Mouse (Mus musculus) kidney, embryonic 16.5 days (tissue): Measurements from ENCODE around the gene Tyw1. TPM values are rescaled to one million over a fixed set of nuclear protein-coding genes. Genes with fewer than 3 reads are reported as not detected.
"Not testable (repeated sequence)": the region's sequence is repeated elsewhere in the genome, so short reads cannot be mapped to it uniquely, and the experiment has no call there.

ENCODE experiments used
- ATAC-seq: fragments of 200-750 bp; cut with Nextera tagmentation; 2 replicates; pipeline ENCODE4 v1.8.0; 2017; ENCODE audit warnings: moderate TSS enrichment; ENCODE audit not compliant: low FRiP score, low TSS enrichment
- H3K27ac ChIP-seq: fragments of 300-500 bp; sonication (generic); 2 replicates; pipeline ENCODE4 v1.5.1; 2014; ENCODE audit warnings: low read length
- H3K27me3 ChIP-seq: fragments of 300-500 bp; sonication (generic); 2 replicates; pipeline ENCODE4 v1.6.1; 2014; ENCODE audit warnings: low read length, control low read depth, mixed read lengths; ENCODE audit not compliant: insufficient read depth
- H3K36me3 ChIP-seq: fragments of 300-500 bp; sonication (generic); 2 replicates; pipeline ENCODE4 v1.6.1; 2014; ENCODE audit warnings: low read length, control low read depth, mixed read lengths; ENCODE audit not compliant: insufficient read depth
- H3K4me1 ChIP-seq: fragments of 300-500 bp; sonication (generic); 2 replicates; pipeline ENCODE4 v1.6.1; 2014; ENCODE audit warnings: low read length, control low read depth, mixed read lengths; ENCODE audit not compliant: insufficient read depth
- H3K4me2 ChIP-seq: fragments of 300-500 bp; sonication (generic); replicated peaks from 2 replicates; pipeline ENCODE4 v1.6.1; 2014; ENCODE audit warnings: low read depth, low read length
- H3K4me3 ChIP-seq: fragments of 300-500 bp; sonication (generic); 2 replicates; pipeline ENCODE4 v1.5.1; 2014; ENCODE audit warnings: mild to moderate bottlenecking, low read length
- H3K9ac ChIP-seq: fragments of 300-500 bp; sonication (generic); replicated peaks from 2 replicates; pipeline ENCODE4 v1.6.1; 2014; ENCODE audit warnings: low read length
- H3K9me3 ChIP-seq: fragments of 300-500 bp; sonication (generic); 2 replicates; pipeline ENCODE4 v1.6.1; 2016; ENCODE audit warnings: low read length, control low read depth
- WGBS: fragments of 180-500 bp; shearing (Covaris S2); extraction: QIAGEN DNeasy Blood & Tissue Kit; methylation state at CpG from one replicate; pipeline ENCODE4 v1.1.7; 2014; 5-methylcytosine and 5-hydroxymethylcytosine counted together
- polyA plus RNA-seq: library from polyadenylated mRNA; unstranded; fragments of >200 nt; fragmentation: Nextera tagmentation; extraction: Ambion mirVana; gene quantifications from 2 replicates; pipeline ENCODE4 v1.2.1, GENCODE M21; 2015

Gene Tyw1
- polyA plus RNA-seq, 1 experiment from 2014 or later = 30.2 TPM

DNA sequence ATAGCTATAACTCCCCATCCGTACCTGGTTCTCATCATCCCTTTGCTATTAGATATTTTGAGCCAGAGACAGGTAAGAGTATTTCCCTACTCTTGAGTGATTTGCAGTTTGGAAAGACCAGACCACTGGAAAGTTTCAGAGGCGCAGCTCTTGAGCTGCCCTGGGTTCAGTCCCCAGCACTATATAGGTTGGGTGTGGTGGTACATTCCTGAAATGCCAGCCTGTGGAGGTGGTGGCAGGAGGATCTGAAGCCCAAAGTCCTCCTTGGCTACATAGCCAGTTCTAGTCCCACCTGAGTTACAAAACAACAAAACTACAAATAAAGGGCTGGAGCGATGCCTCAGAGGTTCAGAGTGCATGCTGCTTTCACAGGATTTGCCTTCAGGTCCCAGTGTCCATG is 28.6 kb upstream of the Tyw1 start:
- H3K4me1 ChIP-seq = peaks cover 21% of the 10 kb centered on the region
- no peak overlapping the region for H3K4me2 ChIP-seq
- H3K9ac ChIP-seq = no peak overlapping the region
- no peak overlapping the region for H3K27ac ChIP-seq
- H3K27me3 ChIP-seq = no peaks in the 10 kb centered on the region
- H3K36me3 ChIP-seq = peaks cover 14% of the 10 kb centered on the region
- no peak for ATAC-seq
- no peaks in the 10 kb centered on the region for H3K9me3 ChIP-seq
- 88% methylated on average over 3 of the region's 3 CpGs for WGBS
- H3K4me3 ChIP-seq = no peak overlapping the region

DNA sequence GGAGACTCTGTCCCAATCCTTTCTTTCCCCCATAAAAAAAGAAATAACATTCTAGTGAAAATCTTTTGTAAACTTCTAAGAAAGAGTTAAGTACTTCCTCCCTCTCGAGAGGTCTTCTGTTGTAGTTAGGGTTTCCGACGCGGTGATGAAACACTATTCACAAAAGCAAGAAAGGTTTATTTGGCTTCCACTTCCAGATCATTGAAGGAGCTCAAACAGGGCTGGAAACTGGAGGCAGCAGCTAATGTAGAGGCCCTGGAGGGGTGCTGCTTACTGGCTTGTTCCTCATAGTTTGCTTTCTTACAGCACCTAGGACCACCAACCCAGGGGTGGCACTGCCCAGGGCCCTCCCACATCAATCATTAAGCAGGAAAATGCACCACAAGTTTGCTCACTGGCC is 27.3 kb upstream of the Tyw1 start:
- H3K27ac ChIP-seq = no peak overlapping the region
- no peak for ATAC-seq
- 56% methylated on average over 4 of the region's 4 CpGs for WGBS

DNA sequence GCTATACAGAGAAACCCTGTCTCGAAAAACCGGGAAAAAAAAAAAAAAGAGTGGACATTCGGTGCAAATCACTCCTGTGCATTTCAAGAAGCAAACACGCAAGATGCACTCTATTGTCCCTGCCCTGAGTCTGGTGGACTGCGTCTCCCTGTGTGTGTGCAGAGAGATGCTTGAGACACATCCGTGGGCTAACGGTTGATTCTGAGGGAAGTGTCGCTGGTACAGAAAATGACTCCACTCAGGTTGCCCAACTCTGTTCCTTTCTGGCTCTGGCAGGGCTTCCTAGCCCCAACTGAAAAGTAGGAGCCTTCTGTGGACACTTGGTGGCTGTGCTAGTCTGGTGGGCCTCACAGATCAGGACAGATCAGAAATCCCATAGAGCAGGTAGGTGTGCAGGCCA is 19.1 kb upstream of the Tyw1 start:
- Histone ChIP-seq H3K4me1 (no peaks in the 10 kb centered on the region), H3K27ac (no peak overlapping the region), H3K9ac (no peak overlapping the region), H3K9me3 (no peaks in the 10 kb centered on the region), H3K27me3 (no peaks in the 10 kb centered on the region), H3K4me2 (no peak overlapping the region), H3K36me3 (peaks cover 86% of the 10 kb centered on the region), H3K4me3 (no peak overlapping the region)
- ATAC-seq = no peak
- 91% methylated on average over 8 of the region's 8 CpGs for WGBS

More for the DNA sequence above, 27.3 kb upstream of the Tyw1 start:
- no peaks in the 10 kb centered on the region for H3K27me3 ChIP-seq
- peaks cover 25% of the 10 kb centered on the region for H3K36me3 ChIP-seq
- no peaks in the 10 kb centered on the region for H3K9me3 ChIP-seq
- H3K4me2 ChIP-seq = no peak overlapping the region
- no peak overlapping the region for H3K4me3 ChIP-seq
- H3K4me1 ChIP-seq = peaks cover 18% of the 10 kb centered on the region
- no peak overlapping the region for H3K9ac ChIP-seq

DNA sequence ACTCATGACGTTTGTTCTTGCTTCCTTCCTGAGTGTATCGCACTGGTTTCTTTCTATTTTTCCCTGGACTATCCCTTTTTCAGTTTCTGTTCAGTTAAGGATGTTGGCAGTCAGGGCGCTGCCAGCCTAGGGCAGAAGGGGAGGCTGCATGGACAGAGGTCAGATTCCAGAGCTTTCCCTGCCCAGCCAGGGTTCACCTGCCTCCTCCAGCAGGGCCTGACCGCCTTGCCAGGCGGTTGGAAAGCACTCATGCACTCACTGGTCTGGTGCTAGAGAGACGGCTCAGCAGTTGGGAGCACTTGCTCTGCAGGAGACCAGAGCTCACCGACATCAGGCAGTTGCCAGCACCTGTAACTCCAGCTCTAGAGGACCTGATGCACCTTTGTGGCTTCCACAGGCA is 16.2 kb upstream of the Tyw1 start:
- no peaks in the 10 kb centered on the region for H3K4me1 ChIP-seq
- peaks cover 81% of the 10 kb centered on the region for H3K36me3 ChIP-seq
- no peak overlapping the region for H3K4me3 ChIP-seq
- no peak for ATAC-seq
- H3K27me3 ChIP-seq = no peaks in the 10 kb centered on the region
- H3K9me3 ChIP-seq = no peaks in the 10 kb centered on the region
- WGBS = 85% methylated on average over 7 of the region's 7 CpGs
- H3K9ac ChIP-seq = no peak overlapping the region
- H3K4me2 ChIP-seq = no peak overlapping the region
- H3K27ac ChIP-seq = no peak overlapping the region

DNA sequence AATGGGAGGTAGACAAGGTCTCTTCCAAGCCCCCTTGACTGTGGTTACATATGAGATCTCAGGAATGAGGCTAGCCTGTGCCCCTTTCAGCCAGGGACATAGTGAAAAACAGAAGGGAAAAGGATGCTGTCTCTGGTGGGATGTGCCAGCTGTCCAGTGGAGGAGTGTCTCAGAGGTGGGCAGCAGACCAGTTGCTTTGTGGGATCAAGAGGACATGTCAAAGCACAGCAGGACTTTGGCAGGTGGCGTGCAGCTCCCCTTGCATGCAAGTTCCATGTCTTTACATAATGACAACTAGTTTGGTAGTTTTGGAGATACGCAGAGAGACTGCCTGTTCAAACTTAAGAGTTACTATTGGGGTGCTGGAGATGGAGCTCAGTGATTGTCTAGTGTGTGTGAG is 15.6 kb upstream of the Tyw1 start:
- H3K27me3 ChIP-seq = no peaks in the 10 kb centered on the region
- no peaks in the 10 kb centered on the region for H3K9me3 ChIP-seq
- peaks cover 81% of the 10 kb centered on the region for H3K36me3 ChIP-seq
- 96% methylated on average over 2 of the region's 2 CpGs for WGBS
- ATAC-seq = no peak
- H3K9ac ChIP-seq = no peak overlapping the region
- no peak overlapping the region for H3K27ac ChIP-seq
- H3K4me3 ChIP-seq = no peak overlapping the region
- no peak overlapping the region for H3K4me2 ChIP-seq
- H3K4me1 ChIP-seq = no peaks in the 10 kb centered on the region

DNA sequence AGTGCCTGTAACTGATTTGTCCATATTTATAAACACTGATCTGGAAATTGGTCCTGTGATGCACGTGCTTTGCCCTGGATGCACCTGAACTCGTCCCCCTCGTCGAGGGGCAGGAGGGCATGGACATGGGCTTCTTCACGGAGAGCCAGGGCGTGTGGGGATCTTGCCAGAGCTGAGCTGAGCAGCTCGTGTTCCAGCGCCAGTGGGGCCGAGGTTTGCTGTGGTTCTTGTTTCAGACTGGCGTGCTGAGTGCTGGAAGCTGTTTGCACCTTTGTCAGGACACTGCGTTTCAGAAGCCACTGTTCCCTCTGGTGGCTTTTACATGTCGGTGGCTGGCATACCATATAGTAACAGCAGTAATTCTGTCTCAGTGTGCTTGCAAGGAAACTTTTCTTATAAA is 14.0 kb upstream of the Tyw1 start:
- H3K27me3 ChIP-seq = no peaks in the 10 kb centered on the region
- H3K9me3 ChIP-seq = no peaks in the 10 kb centered on the region
- H3K9ac ChIP-seq = no peak overlapping the region
- peaks cover 79% of the 10 kb centered on the region for H3K36me3 ChIP-seq
- no peaks in the 10 kb centered on the region for H3K4me1 ChIP-seq
- 91% methylated on average over 12 of the region's 12 CpGs for WGBS
- H3K27ac ChIP-seq = no peak overlapping the region
- no peak overlapping the region for H3K4me2 ChIP-seq
- ATAC-seq = no peak
- no peak overlapping the region for H3K4me3 ChIP-seq

DNA sequence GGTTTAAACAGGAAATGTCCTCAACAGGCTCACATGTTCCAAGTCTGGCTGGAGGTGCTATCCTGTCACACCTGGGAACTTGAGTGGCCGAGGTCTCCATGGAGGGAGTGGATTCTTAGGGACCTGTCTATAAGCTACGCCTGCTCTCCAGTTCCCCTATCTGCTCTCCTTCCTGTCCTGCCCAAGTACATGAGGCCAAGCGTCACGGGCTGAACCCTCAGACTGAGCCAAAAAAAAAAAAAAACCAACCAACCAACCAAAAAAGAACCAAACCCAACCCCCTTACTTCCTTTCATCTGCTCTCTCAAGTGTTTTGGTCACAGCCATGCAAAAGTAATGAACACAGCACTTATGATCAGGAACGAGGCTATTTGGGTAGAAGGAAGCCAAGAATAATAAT is 7.6 kb upstream of the Tyw1 start:
- H3K4me3 ChIP-seq = no peak overlapping the region
- no peak for ATAC-seq
- H3K9me3 ChIP-seq = no peaks in the 10 kb centered on the region
- 67% methylated on average over 5 of the region's 5 CpGs for WGBS
- H3K27ac ChIP-seq = no peak overlapping the region
- peaks cover 89% of the 10 kb centered on the region for H3K36me3 ChIP-seq
- no peaks in the 10 kb centered on the region for H3K4me1 ChIP-seq
- H3K4me2 ChIP-seq = no peak overlapping the region
- H3K27me3 ChIP-seq = no peaks in the 10 kb centered on the region
- H3K9ac ChIP-seq = no peak overlapping the region

DNA sequence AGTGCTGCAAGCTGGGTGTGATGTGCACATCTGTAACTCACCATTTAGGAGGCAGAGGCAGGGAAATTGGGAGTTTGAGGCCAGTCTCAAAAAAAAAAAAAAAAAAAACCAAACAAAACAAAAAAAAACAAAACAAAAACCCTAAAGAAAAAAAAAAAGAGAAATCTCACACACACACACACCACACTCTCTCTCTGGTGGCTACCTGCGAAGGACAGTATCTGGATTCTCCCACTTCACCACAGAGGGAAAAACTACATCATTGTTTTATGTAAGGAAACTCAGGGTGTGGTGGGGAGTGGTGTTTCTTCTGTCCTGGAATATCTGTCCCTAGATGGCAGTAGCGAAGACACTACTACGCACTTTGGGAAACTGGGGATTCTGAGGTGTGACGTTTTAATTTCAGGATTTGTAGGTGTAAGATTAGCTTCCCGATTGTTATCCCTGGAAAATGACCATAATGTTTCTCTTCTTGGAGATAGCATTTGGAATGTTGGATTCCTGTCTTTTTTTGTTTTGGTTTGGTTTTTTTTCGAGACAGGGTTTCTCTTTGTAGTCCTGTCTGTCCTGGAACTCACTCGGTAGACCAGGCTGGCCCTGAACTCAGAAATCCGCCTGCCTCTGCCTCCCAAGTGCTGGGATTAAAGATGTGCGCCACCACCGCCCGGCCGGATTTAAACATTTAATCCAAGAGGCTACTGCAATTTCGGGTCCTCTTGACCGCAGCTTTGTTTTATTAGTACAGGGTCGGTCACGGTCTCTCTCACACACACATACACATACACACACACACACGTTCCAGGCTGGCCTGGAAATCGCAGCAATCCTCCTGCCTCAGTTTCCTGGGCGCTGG is 1.0 kb upstream of the Tyw1 start:
- Histone ChIP-seq H3K27me3 (no peaks in the 10 kb centered on the region), H3K36me3 (peaks cover 33% of the 10 kb centered on the region), H3K4me1 (peaks cover 14% of the 10 kb centered on the region), H3K4me2 (peak overlapping the region; percentile 74), H3K27ac (peak overlapping the region; percentile 90), H3K9me3 (no peaks in the 10 kb centered on the region), H3K9ac (peak overlapping the region; percentile 77), H3K4me3 (peak overlapping the region; percentile 74)
- 16% methylated on average over 19 of the region's 19 CpGs for WGBS
- ATAC-seq = no peak

DNA sequence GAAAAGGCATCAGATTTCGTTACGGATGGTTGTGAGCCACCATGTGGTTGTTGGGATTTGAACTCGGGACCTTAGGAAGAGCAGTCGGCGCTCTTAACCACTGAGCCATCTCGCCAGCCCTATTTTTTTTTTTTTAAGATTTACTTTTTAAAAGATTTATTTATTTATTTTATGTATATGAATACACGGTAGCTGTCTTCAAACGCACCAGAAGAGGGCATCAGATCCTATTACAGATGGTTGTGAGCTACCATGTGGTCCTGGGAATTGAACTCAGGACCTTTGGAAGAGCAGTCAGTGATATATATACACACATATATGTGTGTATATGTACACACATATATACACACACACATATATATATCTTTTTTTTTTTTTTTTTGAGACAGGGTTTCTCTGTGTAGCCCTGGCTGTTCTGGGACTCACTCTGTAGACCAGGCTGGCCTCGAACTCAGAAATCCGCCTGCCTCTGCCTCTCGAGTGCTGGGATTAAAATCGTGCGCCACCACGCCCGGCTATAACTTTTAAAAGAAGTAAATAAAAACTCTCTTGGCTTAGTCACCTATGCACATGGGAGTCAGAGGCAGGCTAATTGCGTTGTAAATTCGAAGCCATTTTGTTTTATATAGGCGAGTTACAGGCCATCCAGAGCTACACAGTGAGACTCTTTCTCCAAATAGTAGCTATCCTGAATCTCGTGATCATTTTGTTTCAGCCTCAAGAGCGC is 543 bp downstream of the Tyw1 start:
- not testable (repeated sequence) for ATAC-seq, H3K27me3 ChIP-seq, H3K9me3 ChIP-seq
- Histone ChIP-seq H3K4me2 (peak overlapping the region; percentile 74), H3K4me3 (peak overlapping the region; percentile 74), H3K36me3 (peaks cover 20% of the 10 kb centered on the region), H3K27ac (peak overlapping the region; percentile 64), H3K9ac (peak overlapping the region; percentile 43; the same call in 1 of the 2 replicates), H3K4me1 (peaks cover 14% of the 10 kb centered on the region)
- WGBS = 29% methylated on average over 20 of the region's 20 CpGs
